Mouse (Mus musculus): ENCODE data around the gene Pced1b.

- TF ChIP-seq GATA1 (IDR thresholded peaks at IDR 0.05; ENCODE audit: borderline replicate concordance, low read length) (no peak; the same call in 2 of the 3 replicates), FLI1 (IDR thresholded peaks at IDR 0.05; ENCODE audit: low read length) (no peak)
Measured at GRCm38 (mm10) chr15:97281712-97282571, 35.0 kb downstream of the Pced1b start.

Measured in megakaryocyte, embryonic 14.5 days (primary cell).